Mouse (Mus musculus) frontal cortex, postnatal 14 days (tissue): ENCODE results near the gene Pdzd2.
"Not testable (repeated sequence)": the region's sequence is repeated elsewhere in the genome, so short reads cannot be mapped to it uniquely, and the experiment has no call there.

Source experiments
- DNase-seq, 2 experiments: peaks; one replicate each; pipeline ENCODE4 v3.0.0; 2022; ENCODE audit warnings: low spot score in 2 of 2

Pdzd2 gene

GRCm38 (mm10) chr15:12376491-12377069 is 363.1 kb downstream of the Pdzd2 start:
- no peak for DNase-seq

GRCm38 (mm10) chr15:12375641-12376311 is 363.9 kb downstream of the Pdzd2 start:
- DNase-seq = peak; percentile 58 to 76

DNA sequence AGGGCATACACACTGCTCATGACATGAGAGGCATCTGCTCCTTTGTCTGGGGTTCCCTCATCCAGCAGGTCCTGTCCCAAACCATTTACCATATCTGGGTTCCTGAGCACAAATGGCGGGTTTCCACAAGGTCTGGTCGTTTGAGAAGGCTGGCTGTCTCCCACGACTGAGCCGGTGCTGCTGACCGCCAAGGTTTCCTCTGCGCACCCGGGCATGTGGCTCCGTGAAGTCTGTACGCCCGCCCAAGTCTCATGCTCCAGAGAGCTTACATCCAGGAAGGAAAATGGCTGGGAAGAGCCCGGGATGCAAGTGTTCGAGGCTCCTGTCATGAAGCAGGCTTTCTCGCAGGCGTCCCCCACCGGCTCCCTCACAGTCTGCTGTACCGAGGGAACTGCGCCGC is 364.8 kb downstream of the Pdzd2 start:
- DNase-seq = no peak

- DNase-seq = no peak
Observed at GRCm38 (mm10) chr15:12373918-12374317, 365.8 kb downstream of the Pdzd2 start.

- no peak for DNase-seq
Observed at GRCm38 (mm10) chr15:12373496-12373895, 366.2 kb downstream of the Pdzd2 start.

- DNase-seq = peak in 1 of 2 experiments; percentile 72
Observed at GRCm38 (mm10) chr15:12371183-12371582, 368.5 kb downstream of the Pdzd2 start.

- DNase-seq = no peak
Observed at GRCm38 (mm10) chr15:12370096-12370495, 369.6 kb downstream of the Pdzd2 start.

DNA sequence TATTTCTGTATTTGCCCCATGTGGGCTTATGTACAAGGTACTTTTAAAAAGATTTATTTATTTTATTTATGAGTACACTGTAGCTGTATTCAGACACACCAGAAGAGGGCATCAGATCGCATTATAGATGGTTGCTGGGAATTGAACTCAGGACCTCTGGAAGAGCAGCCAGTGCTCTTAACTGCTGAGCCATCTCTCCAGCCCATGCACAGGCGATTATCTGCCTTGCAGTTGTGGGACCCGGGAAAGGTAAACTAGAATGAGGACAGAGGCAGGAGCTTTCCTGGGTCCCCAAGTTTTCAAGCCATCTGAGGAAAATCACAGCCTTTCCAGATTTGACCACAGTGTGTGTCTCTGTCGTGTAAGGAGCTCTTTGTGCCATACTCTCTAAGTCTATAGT is 370.9 kb downstream of the Pdzd2 start:
- no peak for DNase-seq

DNA sequence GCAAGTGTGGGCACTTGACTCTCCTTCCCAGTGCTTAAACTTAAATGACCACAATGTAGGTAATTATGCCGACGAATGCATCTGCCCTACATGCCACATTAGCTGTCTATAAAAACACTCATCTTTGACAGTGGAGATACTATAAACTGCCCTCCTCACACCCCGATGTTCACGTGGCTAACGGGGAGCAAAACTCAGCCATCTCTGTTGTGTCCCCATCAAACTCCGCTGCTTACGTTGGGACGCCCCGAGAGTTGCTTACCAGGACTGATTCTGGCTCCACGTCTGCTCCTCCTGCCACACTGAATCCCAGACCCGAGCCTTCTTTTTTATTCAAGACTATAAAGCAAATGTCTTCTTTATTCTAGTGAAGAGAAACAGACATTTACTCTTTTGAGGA is 371.4 kb downstream of the Pdzd2 start:
- DNase-seq = no peak

- DNase-seq = no peak
Observed at GRCm38 (mm10) chr15:12367306-12368080, 372.2 kb downstream of the Pdzd2 start.

GRCm38 (mm10) chr15:12366580-12367305 is 373.0 kb downstream of the Pdzd2 start:
- DNase-seq = not testable (repeated sequence)

- peak; percentile 41 to 49 for DNase-seq
Observed at GRCm38 (mm10) chr15:12366072-12366469, 373.7 kb downstream of the Pdzd2 start.

DNA sequence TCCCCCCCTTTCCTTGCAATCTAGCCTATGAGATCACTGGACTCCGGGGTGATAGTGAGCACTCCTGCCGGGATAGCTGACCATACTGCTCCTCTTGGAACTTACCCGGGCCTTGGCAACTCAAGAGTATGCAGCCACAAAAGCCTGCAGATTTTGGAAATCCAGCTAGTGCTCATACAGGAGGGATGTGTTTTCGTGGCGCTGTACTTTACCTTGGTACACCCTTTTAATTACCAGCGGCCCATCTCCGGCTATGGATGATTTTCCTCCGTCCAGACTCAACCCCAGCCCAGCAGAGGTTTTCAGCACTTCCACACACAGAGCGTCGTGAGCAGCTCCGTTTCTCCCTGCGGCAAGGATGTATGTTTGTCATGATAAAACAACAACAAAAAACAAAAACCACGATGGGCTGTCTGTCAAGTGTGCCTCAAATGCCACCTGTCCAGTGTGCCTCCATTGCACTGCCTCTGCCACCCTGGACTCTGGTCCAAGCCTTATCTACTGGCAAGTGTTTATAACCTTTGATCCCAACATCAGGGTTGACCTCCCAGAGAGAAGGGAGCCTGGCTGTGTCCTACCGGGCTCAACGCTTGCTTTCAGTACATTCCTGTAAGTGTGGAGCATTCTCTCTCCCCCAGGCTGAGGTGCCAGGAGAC is 374.2 kb downstream of the Pdzd2 start:
- DNase-seq = no peak

DNA sequence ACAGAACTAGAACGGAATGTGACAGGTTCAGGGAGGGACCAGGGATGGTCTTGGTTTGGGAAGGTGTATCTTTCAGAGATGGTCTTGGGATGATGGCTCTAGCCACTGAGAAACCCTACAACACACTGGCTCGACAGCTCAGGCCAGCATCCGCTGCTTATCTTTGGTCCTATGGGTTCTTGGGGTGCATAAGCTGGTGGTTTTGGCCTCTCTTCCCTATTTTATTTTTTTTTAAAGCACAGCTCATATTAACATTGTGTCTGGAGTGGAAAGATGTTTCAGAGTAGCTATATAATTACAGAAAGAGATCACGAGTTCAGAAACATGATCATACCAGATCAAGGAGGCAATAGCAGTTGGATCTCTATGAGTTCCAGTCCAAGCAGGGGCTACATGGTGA is 375.6 kb downstream of the Pdzd2 start:
- DNase-seq = no peak

DNA sequence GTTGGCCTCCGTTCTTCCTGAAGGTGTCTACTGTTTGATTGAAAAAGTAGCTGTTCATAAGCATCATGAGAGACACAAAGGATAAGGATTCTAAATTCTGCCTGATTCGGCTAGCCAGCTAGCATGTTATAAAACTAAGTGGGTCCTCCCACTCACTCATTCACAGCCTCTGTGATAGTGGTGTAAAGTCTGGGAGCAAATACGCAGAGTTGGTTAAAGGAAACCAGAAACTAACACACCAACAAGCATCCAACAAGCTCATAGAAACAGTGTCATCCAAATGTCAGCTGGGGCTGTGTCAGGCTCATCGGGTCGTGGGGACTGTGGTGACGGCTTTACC is 377.1 kb downstream of the Pdzd2 start:
- no peak for DNase-seq

- no peak for DNase-seq
Observed at GRCm38 (mm10) chr15:12362001-12362700, 377.6 kb downstream of the Pdzd2 start.

- DNase-seq = no peak
Observed at GRCm38 (mm10) chr15:12360519-12361212, 379.1 kb downstream of the Pdzd2 start.

- DNase-seq = no peak
Observed at GRCm38 (mm10) chr15:12358384-12358783, 381.3 kb downstream of the Pdzd2 start.

- no peak for DNase-seq
Observed at GRCm38 (mm10) chr15:12357459-12357858, 382.3 kb downstream of the Pdzd2 start.

DNA sequence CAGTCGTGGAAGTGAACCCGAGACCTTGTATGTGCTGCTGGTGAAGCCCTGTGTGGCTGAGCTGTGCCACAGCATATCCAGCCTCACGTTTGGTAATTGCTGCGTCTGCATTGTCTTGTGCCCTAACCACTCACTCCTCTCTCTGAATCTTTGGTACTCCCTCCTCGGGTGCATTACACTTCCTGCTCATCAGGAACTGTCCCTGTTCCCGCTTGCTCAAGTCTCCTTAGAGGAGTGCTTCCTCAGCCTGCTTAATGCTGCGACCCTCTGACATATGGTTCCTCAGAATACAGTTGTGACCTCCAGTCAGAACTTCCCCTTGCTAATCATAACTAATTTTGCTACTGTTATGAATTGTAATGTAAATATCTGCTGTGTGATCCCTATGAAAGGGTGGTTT is 383.8 kb downstream of the Pdzd2 start:
- no peak for DNase-seq

DNA sequence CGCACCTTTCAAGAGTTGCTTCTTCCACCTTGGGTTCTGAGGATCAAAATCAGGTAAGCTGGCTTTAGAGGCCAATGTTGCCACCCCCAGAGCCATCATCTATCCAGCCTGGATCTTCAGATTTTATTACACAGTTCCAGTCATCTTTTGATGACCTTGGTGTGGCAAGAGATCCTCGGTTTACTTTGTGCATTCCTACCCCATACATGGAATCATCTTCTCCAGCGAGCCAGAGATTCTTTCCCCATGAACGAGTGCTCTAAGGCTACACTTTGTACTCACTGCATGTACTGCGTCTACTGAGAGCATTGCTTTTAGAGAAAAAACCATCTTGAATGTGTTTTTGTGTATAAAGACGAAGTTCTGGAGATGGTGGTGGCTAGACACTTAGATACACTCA is 384.5 kb downstream of the Pdzd2 start:
- no peak for DNase-seq
